Mouse (Mus musculus) E14TG2a.4 (cell line): ENCODE results near the gene Zmat5.
A peak's percentile ranks its signal among the peaks of the same experiment; 100 is the strongest.

Experiments
- H3K27me3 ChIP-seq: 2 replicates; pipeline ENCODE4 v1.6.1; 2014; ENCODE audit warnings: low read length, control low read depth; ENCODE audit not compliant: insufficient read depth
- H3K36me3 ChIP-seq: 2 replicates; pipeline ENCODE4 v1.6.1; 2014; ENCODE audit warnings: low read length, control low read depth; ENCODE audit not compliant: insufficient read depth
- H3K4me1 ChIP-seq: replicated peaks from 2 replicates; pipeline ENCODE4 v1.6.1; 2014; ENCODE audit warnings: low read depth, low read length, control low read depth
- H3K4me3 ChIP-seq: replicated peaks from 2 replicates; pipeline ENCODE4 v1.5.1; 2014; ENCODE audit warnings: mild to moderate bottlenecking, low read length
- H3K9me3 ChIP-seq: 2 replicates; pipeline ENCODE4 v1.6.1; 2014; ENCODE audit warnings: low read length, control low read depth
- CTCF ChIP-seq: conservative IDR thresholded peaks from 2 replicates; pipeline ENCODE4 v1.5.1; 2014; ENCODE audit warnings: low read length
- NANOG ChIP-seq: IDR thresholded peaks from 2 replicates; pipeline ENCODE4 v1.6.1; 2014; ENCODE audit warnings: borderline replicate concordance, low read length, mixed read lengths
- POU5F1 ChIP-seq: IDR thresholded peaks from 2 replicates; pipeline ENCODE4 v1.6.1; 2014; ENCODE audit warnings: low read length, borderline replicate concordance

Gene Zmat5

DNA sequence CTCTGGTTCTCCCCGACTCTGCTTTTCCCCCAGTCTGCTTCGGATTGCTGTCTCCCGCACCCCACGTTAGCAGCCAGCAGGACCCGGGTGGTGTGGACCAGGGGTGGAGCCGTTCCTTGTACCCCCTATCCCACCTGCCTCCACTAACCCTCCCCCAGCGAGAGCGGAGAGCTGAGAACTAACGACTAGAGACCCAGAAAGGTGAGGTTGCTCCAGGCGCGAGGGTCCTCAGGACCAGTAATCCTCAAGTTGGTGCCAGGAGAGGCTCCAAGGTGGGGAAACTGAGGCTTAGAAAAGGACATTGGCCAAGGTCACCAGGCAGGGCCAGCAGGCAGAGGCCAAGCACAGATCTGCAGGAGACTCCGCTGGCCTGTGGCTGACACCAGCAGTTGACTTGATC, 42.8 kb downstream of the Zmat5 start:
- TF ChIP-seq POU5F1 = no peak
- TF ChIP-seq NANOG = no peak
- no peak for TF ChIP-seq CTCF
- H3K4me1 ChIP-seq = peaks cover 35% of the 10 kb centered on the region

DNA sequence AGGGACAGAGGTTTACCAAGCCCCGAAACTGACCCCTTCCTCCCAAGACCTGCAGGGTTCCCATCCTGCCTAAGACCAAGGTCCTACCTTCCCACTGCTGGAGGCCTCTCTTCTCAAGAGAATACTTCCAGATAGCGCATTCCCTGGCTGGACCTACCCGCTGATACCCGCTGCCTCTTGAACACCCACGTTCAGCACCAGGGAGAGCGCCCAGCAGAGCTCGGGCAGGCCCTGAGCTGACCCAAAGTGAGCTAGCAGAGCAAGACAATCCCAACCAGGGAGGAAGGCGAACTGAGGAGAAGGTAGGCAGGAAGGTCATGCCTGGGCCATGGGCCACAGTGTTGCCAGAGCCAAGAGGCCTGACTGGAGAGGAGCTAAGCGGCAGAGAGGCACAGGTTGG, 45.8 kb downstream of the Zmat5 start:
- Histone ChIP-seq H3K27me3 (peaks cover 53% of the 10 kb centered on the region), H3K36me3 (no peaks in the 10 kb centered on the region), H3K4me1 (peaks cover 26% of the 10 kb centered on the region), H3K9me3 (peaks cover 10% of the 10 kb centered on the region), H3K4me3 (no peak overlapping the region)
- no peak for TF ChIP-seq CTCF
- TF ChIP-seq NANOG = no peak
- TF ChIP-seq POU5F1 = no peak

More for the DNA sequence above, 42.8 kb downstream of the Zmat5 start:
- no peaks in the 10 kb centered on the region for H3K9me3 ChIP-seq
- no peaks in the 10 kb centered on the region for H3K36me3 ChIP-seq
- peak overlapping the region; percentile 78 for H3K4me3 ChIP-seq
- peaks cover 75% of the 10 kb centered on the region for H3K27me3 ChIP-seq

GRCm38 (mm10) chr11:4752836-4753235, 48.4 kb downstream of the Zmat5 start:
- peaks cover 36% of the 10 kb centered on the region for H3K4me1 ChIP-seq
- H3K36me3 ChIP-seq = no peaks in the 10 kb centered on the region
- no peak for TF ChIP-seq POU5F1
- TF ChIP-seq NANOG = no peak
- TF ChIP-seq CTCF = no peak
- peaks cover 10% of the 10 kb centered on the region for H3K9me3 ChIP-seq
- H3K27me3 ChIP-seq = peaks cover 34% of the 10 kb centered on the region
- no peak overlapping the region for H3K4me3 ChIP-seq

- Histone ChIP-seq H3K27me3 (peaks cover 23% of the 10 kb centered on the region), H3K4me3 (no peak overlapping the region), H3K4me1 (peaks cover 34% of the 10 kb centered on the region), H3K36me3 (no peaks in the 10 kb centered on the region), H3K9me3 (peaks cover 10% of the 10 kb centered on the region)
- TF ChIP-seq CTCF = peak; percentile 88
- TF ChIP-seq POU5F1 = no peak
- TF ChIP-seq NANOG = no peak
Measured at GRCm38 (mm10) chr11:4754036-4754435, 49.6 kb downstream of the Zmat5 start.

GRCm38 (mm10) chr11:4754867-4755266, 50.4 kb downstream of the Zmat5 start:
- Histone ChIP-seq H3K36me3 (no peaks in the 10 kb centered on the region), H3K4me3 (no peak overlapping the region), H3K9me3 (peaks cover 10% of the 10 kb centered on the region), H3K4me1 (peaks cover 35% of the 10 kb centered on the region), H3K27me3 (peaks cover 16% of the 10 kb centered on the region)
- TF ChIP-seq NANOG (no peak), CTCF (no peak), POU5F1 (no peak)

DNA sequence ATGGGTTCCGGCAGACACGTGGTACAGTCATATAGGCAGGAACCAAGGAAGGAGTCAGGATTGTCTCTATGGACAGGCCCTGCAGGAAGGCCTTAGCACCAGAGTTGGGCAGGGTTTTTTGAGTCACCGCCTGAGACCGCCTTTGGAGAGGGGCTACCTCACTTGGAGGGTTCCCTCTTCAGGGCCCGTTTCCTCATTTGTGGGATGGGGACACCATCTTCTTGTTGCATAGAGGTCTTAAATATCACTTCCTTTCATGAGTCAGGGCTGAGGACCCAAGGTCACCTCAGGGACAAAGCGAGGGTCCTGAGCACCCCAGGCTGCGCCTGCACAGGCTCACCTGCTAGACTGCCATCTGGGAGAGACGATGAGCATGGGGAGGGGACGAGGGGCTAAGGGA, 52.0 kb downstream of the Zmat5 start:
- Histone ChIP-seq H3K27me3 (peaks cover 22% of the 10 kb centered on the region), H3K36me3 (no peaks in the 10 kb centered on the region)

GRCm38 (mm10) chr11:4756984-4757788, 52.7 kb downstream of the Zmat5 start:
- Histone ChIP-seq H3K4me3 (no peak overlapping the region), H3K27me3 (peaks cover 27% of the 10 kb centered on the region), H3K9me3 (peaks cover 10% of the 10 kb centered on the region), H3K36me3 (no peaks in the 10 kb centered on the region), H3K4me1 (peaks cover 46% of the 10 kb centered on the region)
- TF ChIP-seq CTCF (no peak), POU5F1 (no peak), NANOG (no peak)

More for the DNA sequence above, 52.0 kb downstream of the Zmat5 start:
- Histone ChIP-seq H3K9me3 (peaks cover 10% of the 10 kb centered on the region), H3K4me1 (peaks cover 39% of the 10 kb centered on the region), H3K4me3 (no peak overlapping the region)
- no peak for TF ChIP-seq POU5F1
- no peak for TF ChIP-seq CTCF
- no peak for TF ChIP-seq NANOG

DNA sequence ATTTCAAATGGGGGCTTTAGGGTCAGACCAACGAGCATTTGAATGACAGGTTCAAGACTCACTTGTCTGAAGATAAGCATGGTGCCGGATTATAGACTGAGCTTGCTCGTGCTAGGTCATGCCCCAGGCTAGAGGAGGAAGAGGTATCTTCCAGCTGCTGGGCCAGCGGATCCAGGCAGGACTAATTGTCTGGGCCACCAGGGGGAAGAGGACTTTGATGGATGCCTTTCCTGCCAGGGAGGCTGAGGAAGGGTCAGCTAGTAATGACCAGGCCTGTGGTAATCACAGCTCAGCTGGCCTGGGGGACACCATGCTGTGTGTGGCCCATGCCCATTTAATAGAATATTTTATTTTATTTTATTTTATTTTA, 53.3 kb downstream of the Zmat5 start:
- TF ChIP-seq POU5F1 = no peak
- TF ChIP-seq NANOG = no peak
- Histone ChIP-seq H3K4me1 (peaks cover 52% of the 10 kb centered on the region), H3K36me3 (no peaks in the 10 kb centered on the region), H3K9me3 (peaks cover 10% of the 10 kb centered on the region), H3K27me3 (peaks cover 28% of the 10 kb centered on the region), H3K4me3 (no peak overlapping the region)

- H3K36me3 ChIP-seq = no peaks in the 10 kb centered on the region
- TF ChIP-seq NANOG (no peak), POU5F1 (no peak), CTCF (no peak)
- no peaks in the 10 kb centered on the region for H3K9me3 ChIP-seq
- H3K4me3 ChIP-seq = no peak overlapping the region
- H3K4me1 ChIP-seq = peaks cover 75% of the 10 kb centered on the region
- H3K27me3 ChIP-seq = peaks cover 28% of the 10 kb centered on the region
Measured at GRCm38 (mm10) chr11:4760438-4760837, 56.0 kb downstream of the Zmat5 start.
